Mouse (Mus musculus): ENCODE results near the gene Parp12.

- TF ChIP-seq CTCF (IDR thresholded peaks at IDR 0.05) (no peak), EP300 (IDR thresholded peaks at IDR 0.05) (no peak)
Observed at GRCm38 (mm10) chr6:39074186-39074585, 44.0 kb downstream of the Parp12 start.
